Mouse (Mus musculus) cerebellum, adult 2 months (tissue): ENCODE results near the gene Setd7. TPM values are rescaled to one million over a fixed set of nuclear protein-coding genes. Genes with fewer than 3 reads are reported as not detected.
A peak's percentile ranks its signal among the peaks of the same experiment; 100 is the strongest.

Experiments used
- DNase-seq, 2 experiments: peaks; one replicate each; pipeline ENCODE4 v3.0.0; 2021
- H3K27ac ChIP-seq: fragments of 200-500 bp; 2 replicates; pipeline ENCODE4 v1.5.1; 2012; ENCODE audit warnings: low read length, control low read depth, inconsistent platforms; ENCODE audit not compliant: insufficient read depth
- H3K27me3 ChIP-seq: fragments of 200-500 bp; 2 replicates; pipeline ENCODE4 v1.6.1; 2012; ENCODE audit warnings: inconsistent platforms, mild to moderate bottlenecking, low read length, moderate library complexity; ENCODE audit not compliant: control insufficient read depth, insufficient read depth
- H3K4me1 ChIP-seq: fragments of 200-500 bp; 2 replicates; pipeline ENCODE4 v1.6.1; 2011; ENCODE audit warnings: low read length; ENCODE audit not compliant: control insufficient read depth, insufficient read depth
- H3K4me3 ChIP-seq: fragments of 200-500 bp; replicated peaks from 2 replicates; pipeline ENCODE3; 2011; ENCODE audit warnings: mild to moderate bottlenecking, low read depth, low read length, control low read depth; ENCODE audit not compliant: insufficient read depth
- CTCF ChIP-seq: fragments of 200-500 bp; IDR thresholded peaks from 2 replicates; pipeline ENCODE4 v1.5.1; 2011; ENCODE audit warnings: low read depth, mild to moderate bottlenecking, control low read depth, low read length, moderate library complexity, borderline replicate concordance; ENCODE audit not compliant: insufficient read depth
- POLR2A ChIP-seq: fragments of 200-500 bp; IDR thresholded peaks from 2 replicates; pipeline ENCODE4 v1.6.1; 2011; ENCODE audit warnings: low read length, control low read depth, borderline replicate concordance; ENCODE audit not compliant: insufficient read depth
- whole genome bisulfite sequencing: fragments of 180-500 bp; shearing (Covaris S2); methylation state at CpG from one replicate; pipeline ENCODE4 v1.1.7; 2018; 5-methylcytosine and 5-hydroxymethylcytosine counted together
- polyA plus RNA-seq: library from polyadenylated mRNA; depleted of rRNA; stranded (reverse); fragments of >200 nt; gene quantifications from 2 replicates; pipeline ENCODE4 v1.2.3, GENCODE M21; 2012; rRNA removed

Setd7 gene
- polyA plus RNA-seq, 1 experiment: 83.0 TPM

- no peak for DNase-seq
- no peak overlapping the region for H3K4me3 ChIP-seq
- no peaks in the 10 kb centered on the region for H3K27me3 ChIP-seq
- no peaks in the 10 kb centered on the region; the same call in 1 of the 2 replicates for H3K4me1 ChIP-seq
- TF ChIP-seq POLR2A: no peak
- TF ChIP-seq CTCF: no peak
- whole genome bisulfite sequencing: 68% methylated on average over 3 of the region's 3 CpGs
- no peak overlapping the region for H3K27ac ChIP-seq
These were observed 77.9 kb downstream of the Setd7 start for GRCm38 (mm10) chr3:51482781-51483180.

- no peaks in the 10 kb centered on the region for H3K27me3 ChIP-seq
- TF ChIP-seq CTCF (no peak), POLR2A (no peak)
- no peak overlapping the region for H3K27ac ChIP-seq
- DNase-seq: no peak
- H3K4me1 ChIP-seq: no peaks in the 10 kb centered on the region; the same call in 1 of the 2 replicates
- no peak overlapping the region for H3K4me3 ChIP-seq
- WGBS: 53% methylated on average over 3 of the region's 3 CpGs
These were observed 78.8 kb downstream of the Setd7 start for GRCm38 (mm10) chr3:51481881-51482280.

- no peak overlapping the region for H3K4me3 ChIP-seq
- H3K27me3 ChIP-seq: no peaks in the 10 kb centered on the region
- peak; percentile 56; the same call in 1 of the 2 replicates for TF ChIP-seq CTCF
- no peak for TF ChIP-seq POLR2A
- H3K27ac ChIP-seq: no peak overlapping the region
- peak; percentile 49 to 58 for DNase-seq
- H3K4me1 ChIP-seq: no peaks in the 10 kb centered on the region; the same call in 1 of the 2 replicates
These were observed 79.6 kb downstream of the Setd7 start for GRCm38 (mm10) chr3:51481059-51481458.

- Histone ChIP-seq H3K4me1 (no peaks in the 10 kb centered on the region; the same call in 1 of the 2 replicates), H3K27ac (no peak overlapping the region), H3K27me3 (no peaks in the 10 kb centered on the region), H3K4me3 (no peak overlapping the region)
- TF ChIP-seq POLR2A: no peak
- no peak for DNase-seq
- WGBS: 41% methylated on average over 2 of the region's 2 CpGs
These were observed 80.8 kb downstream of the Setd7 start for GRCm38 (mm10) chr3:51479893-51480292.

GRCm38 (mm10) chr3:51475706-51476105 lies 85.0 kb downstream of the Setd7 start:
- no peak for DNase-seq
- H3K27me3 ChIP-seq: no peaks in the 10 kb centered on the region
- H3K4me3 ChIP-seq: no peak overlapping the region
- WGBS: 78% methylated on average over 4 of the region's 4 CpGs
- no peaks in the 10 kb centered on the region for H3K4me1 ChIP-seq
- TF ChIP-seq POLR2A: no peak
- no peak for TF ChIP-seq CTCF
- no peak overlapping the region for H3K27ac ChIP-seq

- TF ChIP-seq POLR2A (no peak), CTCF (no peak)
- 95% methylated on average over 2 of the region's 2 CpGs for WGBS
- DNase-seq: no peak
- H3K27ac ChIP-seq: no peak overlapping the region
- no peaks in the 10 kb centered on the region for H3K27me3 ChIP-seq
- H3K4me3 ChIP-seq: no peak overlapping the region
- no peaks in the 10 kb centered on the region for H3K4me1 ChIP-seq
These were observed 92.1 kb downstream of the Setd7 start for GRCm38 (mm10) chr3:51468530-51468929.

Other genes with a start within 250 kb of the Setd7 start
- gene Elf2, start 220.2 kb downstream of the Setd7 start, polyA plus RNA-seq: 38.8 and 39.1 TPM in 2 replicates
- 1.6 and 2.0 TPM in 2 replicates for gene Mgarp, start 164.1 kb downstream of the Setd7 start, polyA plus RNA-seq
- 538 and 547 TPM in 2 replicates for gene Ndufc1, start 151.9 kb downstream of the Setd7 start, polyA plus RNA-seq
- 22.6 and 22.9 TPM in 2 replicates for gene Naa15, start 145.7 kb downstream of the Setd7 start, polyA plus RNA-seq
- 25.7 and 28.7 TPM in 2 replicates for gene Rab33b, start 77.0 kb downstream of the Setd7 start, polyA plus RNA-seq
- 0.17 and 0.34 TPM in 2 replicates for gene Mgst2, start 99.5 kb upstream of the Setd7 start, polyA plus RNA-seq